Mouse (Mus musculus) right cerebral cortex, adult 2 months (tissue): ENCODE data around the gene Cyp27a1.

ENCODE experiments used
- DNase-seq, 2 experiments: peaks; one replicate each; pipeline ENCODE4 v3.0.0; 2021 to 2022; ENCODE audit warnings: low spot score in 2 of 2

Cyp27a1 gene

GRCm38 (mm10) chr1:74718113-74718512 lies 4.7 kb downstream of the Cyp27a1 start:
- no peak for DNase-seq

GRCm38 (mm10) chr1:74719281-74719680 lies 5.9 kb downstream of the Cyp27a1 start:
- DNase-seq = no peak

- DNase-seq = no peak
Observed at GRCm38 (mm10) chr1:74721657-74722056, 8.3 kb downstream of the Cyp27a1 start.

- DNase-seq = no peak
Observed at GRCm38 (mm10) chr1:74723748-74724147, 10.4 kb downstream of the Cyp27a1 start.

GRCm38 (mm10) chr1:74726114-74726513 lies 12.7 kb downstream of the Cyp27a1 start:
- DNase-seq = no peak

GRCm38 (mm10) chr1:74726674-74727073 lies 13.3 kb downstream of the Cyp27a1 start:
- DNase-seq = no peak

GRCm38 (mm10) chr1:74728446-74728845 lies 15.1 kb downstream of the Cyp27a1 start:
- no peak for DNase-seq

- DNase-seq = no peak
Observed at GRCm38 (mm10) chr1:74736977-74737376, 23.6 kb downstream of the Cyp27a1 start.

- DNase-seq = no peak
Observed at GRCm38 (mm10) chr1:74737500-74737899, 24.1 kb downstream of the Cyp27a1 start.

- no peak for DNase-seq
Observed at GRCm38 (mm10) chr1:74740846-74741245, 27.5 kb downstream of the Cyp27a1 start.

- no peak for DNase-seq
Observed at GRCm38 (mm10) chr1:74747335-74747734, 34.0 kb downstream of the Cyp27a1 start.

- peak; percentile 40 to 46 for DNase-seq
Observed at GRCm38 (mm10) chr1:74748643-74749271, 35.4 kb downstream of the Cyp27a1 start, which contains the start of gene Prkag3. TSS of gene Prkag3 (minus strand) at chr1:74749221.

- DNase-seq = no peak
Observed at GRCm38 (mm10) chr1:74749301-74749700, 35.9 kb downstream of the Cyp27a1 start.

GRCm38 (mm10) chr1:74750683-74751082 lies 37.3 kb downstream of the Cyp27a1 start:
- no peak for DNase-seq

- no peak for DNase-seq
Observed at GRCm38 (mm10) chr1:74752150-74752549, 38.8 kb downstream of the Cyp27a1 start.

- DNase-seq = no peak
Observed at GRCm38 (mm10) chr1:74752833-74753232, 39.5 kb downstream of the Cyp27a1 start.

- no peak for DNase-seq
Observed at GRCm38 (mm10) chr1:74753266-74753974, 40.0 kb downstream of the Cyp27a1 start.

- DNase-seq = no peak
Observed at GRCm38 (mm10) chr1:74754175-74754785, 40.9 kb downstream of the Cyp27a1 start.

GRCm38 (mm10) chr1:74759773-74760172 lies 46.4 kb downstream of the Cyp27a1 start:
- DNase-seq = peak; percentile 59 to 64

- DNase-seq = peak; percentile 80 to 85
Observed at GRCm38 (mm10) chr1:74763081-74763480, 49.7 kb downstream of the Cyp27a1 start.

GRCm38 (mm10) chr1:74770727-74771466 lies 57.5 kb downstream of the Cyp27a1 start:
- DNase-seq = no peak

- no peak for DNase-seq
Observed at GRCm38 (mm10) chr1:74771467-74771844, 58.1 kb downstream of the Cyp27a1 start.

- DNase-seq = no peak
Observed at GRCm38 (mm10) chr1:74771845-74771930, 58.3 kb downstream of the Cyp27a1 start, which contains the start of gene Wnt6. TSS of gene Wnt6 (plus strand) at chr1:74771892.
